Mouse (Mus musculus): ENCODE measurements around the gene Car8.
"Not testable (repeated sequence)": the region's sequence is repeated elsewhere in the genome, so short reads cannot be mapped to it uniquely, and the experiment has no call there.

Gene Car8

DNA sequence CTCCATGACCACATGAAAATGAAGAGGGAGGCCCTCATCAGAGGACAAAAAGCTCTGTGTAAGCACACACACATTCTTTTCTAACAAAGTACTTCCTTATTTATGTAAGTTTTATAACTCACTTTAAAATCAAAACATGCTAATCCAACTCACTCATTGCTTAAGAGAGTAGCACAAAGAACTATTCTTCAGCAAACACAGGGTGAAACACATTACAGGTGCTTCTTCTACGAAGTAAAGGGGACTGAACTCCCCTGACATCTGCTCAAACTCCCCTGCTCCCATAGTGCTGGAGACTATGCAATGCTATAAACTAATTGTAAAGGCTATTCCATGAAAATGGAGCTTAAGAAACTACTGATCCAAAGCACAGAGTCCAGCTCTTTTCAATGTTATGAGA, 35.5 kb downstream of the Car8 start:
- DNase-seq (ENCODE audit: low spot score), result no peak

DNA sequence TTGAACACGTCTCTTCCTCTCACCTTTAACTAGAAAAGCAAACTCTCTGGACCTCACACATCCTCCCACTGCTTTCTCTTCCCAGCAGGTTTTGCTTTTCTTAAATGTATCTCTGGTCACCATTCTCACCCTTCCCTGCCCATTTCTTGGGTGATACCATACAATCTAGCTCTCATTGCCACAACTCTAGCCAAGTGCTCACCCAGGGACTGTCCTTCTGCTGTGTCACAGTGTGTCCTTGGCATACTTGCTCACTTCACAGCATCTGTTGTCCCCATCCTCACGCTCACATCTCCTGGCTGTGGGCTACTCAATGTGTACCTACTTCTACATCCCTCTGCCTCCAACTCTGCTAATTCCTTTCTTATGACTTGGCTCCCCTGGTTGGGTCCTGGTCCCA, 37.2 kb downstream of the Car8 start:
- no peak for DNase-seq (ENCODE audit: low spot score)

DNA sequence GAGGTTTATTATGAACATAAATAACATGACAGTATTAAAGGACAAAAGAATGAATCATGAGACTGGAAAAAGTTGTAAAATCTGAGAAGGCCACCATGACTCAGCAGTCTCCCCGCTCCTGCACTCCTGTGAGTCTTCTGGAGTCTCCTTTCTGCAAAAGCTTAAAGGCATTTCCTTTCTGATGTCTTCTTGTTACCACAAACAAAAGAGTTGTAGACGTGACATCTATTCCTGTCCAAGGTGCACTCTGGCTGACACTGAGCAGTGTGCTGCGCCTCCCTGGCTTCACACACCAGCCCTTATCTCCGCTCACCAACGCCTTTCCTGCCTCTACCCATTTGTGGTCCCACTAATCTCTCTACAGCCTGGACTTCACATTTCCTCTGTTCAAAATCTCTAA, 38.8 kb downstream of the Car8 start:
- no peak for DNase-seq (ENCODE audit: low spot score)

DNA sequence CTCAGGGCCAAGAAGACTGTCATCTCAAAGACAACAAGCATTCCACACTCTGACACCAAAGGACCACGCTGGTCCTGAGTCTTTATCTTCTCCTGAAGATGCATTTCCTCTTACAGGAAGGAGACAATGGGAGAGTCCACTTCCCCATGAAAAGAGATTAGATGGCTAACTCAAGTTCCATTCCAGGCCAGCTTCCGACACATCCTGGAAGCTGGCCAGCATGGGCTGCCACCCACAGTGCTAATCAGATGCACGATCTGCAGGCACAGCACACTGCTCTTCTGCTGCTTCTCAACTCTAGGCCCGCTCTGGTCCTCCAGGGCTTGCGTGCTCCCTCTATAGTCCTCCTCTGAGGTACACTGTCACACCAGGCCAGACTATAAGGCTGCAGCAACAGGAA, 40.8 kb downstream of the Car8 start:
- DNase-seq (ENCODE audit: low spot score), result no peak

DNA sequence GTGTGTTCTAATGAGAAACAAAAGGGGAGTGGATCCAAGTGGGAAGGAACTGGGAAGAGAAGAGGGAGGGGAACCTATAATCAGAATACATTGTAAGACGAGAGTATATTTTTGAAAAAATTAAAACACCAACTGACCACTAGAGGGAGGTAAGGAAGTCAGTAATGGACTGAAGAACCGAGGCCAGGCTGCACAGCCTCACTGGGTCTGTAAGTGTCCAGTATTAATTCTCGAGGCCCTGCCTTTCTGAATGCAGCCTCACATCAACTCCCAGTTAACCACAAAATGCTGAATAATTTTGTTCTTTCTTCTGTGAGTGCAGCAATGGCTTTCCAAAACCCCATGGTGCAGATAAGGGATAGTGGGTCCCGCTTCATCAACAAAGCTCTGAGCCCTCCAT, 48.4 kb downstream of the Car8 start:
- DNase-seq (ENCODE audit: low spot score), result no peak

DNA sequence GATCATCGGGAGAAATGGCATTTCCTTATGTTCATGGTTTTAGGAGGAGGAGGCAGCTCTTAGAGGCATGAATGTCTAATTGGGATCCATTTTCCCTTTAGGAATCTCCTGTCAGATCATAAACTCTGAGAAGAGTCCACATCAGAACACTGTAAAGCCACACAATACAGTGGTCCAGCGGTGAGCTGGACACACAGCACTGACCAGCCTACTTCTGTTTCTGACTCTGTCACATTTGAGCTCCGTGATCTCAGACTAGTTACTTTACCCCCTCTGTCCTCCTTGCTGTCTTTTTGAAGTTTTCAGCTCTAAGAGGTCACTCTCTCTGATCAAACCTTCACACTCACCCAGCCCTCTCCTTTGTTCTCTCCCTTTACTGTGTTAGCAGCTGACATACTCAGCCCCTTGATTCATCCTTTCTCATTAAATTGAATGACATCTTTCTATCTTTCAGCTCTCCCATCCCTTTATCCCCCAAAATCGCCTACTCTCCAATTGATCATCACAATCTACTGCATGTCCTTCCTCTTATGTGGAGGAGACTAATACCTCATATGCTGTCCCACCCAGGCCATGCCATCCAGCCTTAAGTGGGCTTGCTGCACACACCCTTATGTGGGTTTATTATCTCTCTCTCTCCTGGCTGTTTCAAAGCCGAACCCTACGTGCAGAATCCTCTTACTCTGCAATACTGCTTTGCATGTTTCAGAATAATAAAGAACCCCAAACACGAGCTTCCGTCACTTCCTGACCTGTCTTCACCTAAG, 51.7 kb downstream of the Car8 start:
- no peak for DNase-seq (ENCODE audit: low spot score)

DNA sequence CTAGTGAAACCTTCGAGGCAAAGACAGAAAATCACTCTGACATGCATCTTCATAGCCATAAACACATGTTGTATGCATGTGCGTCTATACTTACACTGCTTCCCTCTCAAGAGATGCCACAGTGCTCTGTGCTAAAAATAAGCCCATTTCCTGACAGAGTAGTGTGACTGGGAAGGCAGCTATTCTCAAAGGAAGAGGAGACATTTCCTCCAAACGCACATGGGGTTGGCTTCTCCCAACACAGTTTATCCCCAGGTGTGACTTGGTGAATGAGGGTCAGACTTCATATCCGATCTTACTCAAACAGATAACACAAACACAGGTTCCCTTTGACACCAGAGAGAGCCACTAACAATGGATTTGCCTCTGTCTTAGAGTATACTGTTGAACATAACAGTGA, 58.3 kb downstream of the Car8 start:
- no peak for DNase-seq (ENCODE audit: low spot score)

DNA sequence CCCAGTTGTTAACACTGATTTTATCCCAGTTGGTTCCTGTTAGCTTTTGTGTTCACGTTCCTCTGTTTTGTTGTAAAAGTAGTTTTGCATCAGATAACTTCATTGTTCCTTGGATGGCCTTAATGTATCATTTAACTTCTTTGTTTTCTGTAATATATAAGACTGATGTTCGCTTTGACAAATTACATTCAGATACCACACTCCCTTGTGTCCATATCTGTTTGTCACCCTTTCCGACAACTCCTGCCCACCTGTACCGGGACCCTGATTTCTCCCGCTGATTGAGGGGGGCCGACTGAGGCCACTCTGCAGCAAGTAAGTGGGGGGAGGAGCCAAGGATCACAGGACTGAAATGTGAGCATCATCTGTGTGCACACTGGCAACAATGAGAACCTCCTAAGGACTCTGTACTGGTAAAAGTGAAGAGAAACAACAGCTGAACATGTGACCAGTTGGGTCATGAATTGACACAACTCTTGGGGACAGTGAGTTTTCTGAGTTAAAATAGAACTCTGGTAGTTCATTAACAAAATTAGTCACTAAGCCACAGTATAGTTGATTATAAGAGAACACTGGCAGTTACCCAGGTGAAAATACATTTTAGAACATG, 84.1 kb downstream of the Car8 start:
- no peak for DNase-seq (ENCODE audit: low spot score)

DNA sequence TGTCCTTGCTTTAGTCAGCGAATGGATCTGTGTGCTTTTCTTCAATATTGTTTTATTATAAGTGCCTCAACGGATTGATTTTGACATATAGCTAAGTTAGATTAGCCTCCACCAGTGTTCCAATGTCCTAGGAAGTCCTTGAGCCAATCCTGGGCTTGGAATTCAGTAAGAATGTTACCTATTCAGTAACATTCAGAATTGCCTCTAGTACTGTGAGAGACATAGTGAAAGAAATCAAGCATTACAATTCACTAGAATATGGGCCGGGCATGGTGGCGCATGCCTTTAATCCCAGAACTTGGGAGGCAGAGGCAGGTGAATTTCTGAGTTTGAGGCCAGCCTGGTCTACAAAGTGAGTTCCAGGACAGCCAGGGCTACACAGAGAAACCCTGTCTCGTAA, 84.9 kb downstream of the Car8 start:
- DNase-seq (ENCODE audit: low spot score), result not testable (repeated sequence)

DNA sequence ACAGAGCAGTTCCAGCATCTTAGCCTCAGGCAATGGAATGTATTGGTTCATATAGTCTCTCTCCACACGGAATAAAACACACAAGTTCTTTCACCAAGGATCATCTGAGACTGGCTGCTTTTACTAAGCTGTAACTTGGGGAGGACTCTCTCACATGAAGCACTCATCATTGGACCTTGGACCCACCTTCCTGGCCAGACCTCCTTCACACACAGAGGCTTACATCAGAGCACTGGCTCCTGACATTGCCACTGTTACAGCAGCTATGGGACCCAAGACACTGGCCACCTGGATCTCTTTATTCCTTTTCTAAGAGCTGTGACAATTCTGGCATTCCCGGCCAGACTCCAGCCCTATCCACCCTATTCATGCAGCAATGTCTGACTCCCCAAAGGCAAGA, 101.4 kb downstream of the Car8 start:
- no peak for DNase-seq (ENCODE audit: low spot score)

DNA sequence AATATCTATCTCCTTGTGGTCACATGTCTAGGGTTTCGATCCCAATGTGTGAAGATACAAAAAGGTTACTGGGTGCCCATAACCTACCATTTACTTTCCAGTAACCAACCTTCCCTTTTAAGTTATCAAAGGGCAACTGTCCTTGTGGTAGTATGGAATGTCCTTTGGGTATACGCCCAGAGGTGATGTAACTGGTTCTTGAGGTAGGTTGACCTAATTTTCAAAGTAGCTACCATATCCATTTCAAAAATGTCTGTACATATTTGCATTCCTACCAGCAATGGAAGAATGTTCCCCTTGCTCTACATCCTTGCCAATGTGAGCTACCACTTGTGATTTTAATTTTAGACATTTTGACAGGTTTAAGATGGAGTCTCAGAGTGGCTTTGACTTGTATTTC, 106.8 kb downstream of the Car8 start:
- DNase-seq (ENCODE audit: low spot score), result no peak

DNA sequence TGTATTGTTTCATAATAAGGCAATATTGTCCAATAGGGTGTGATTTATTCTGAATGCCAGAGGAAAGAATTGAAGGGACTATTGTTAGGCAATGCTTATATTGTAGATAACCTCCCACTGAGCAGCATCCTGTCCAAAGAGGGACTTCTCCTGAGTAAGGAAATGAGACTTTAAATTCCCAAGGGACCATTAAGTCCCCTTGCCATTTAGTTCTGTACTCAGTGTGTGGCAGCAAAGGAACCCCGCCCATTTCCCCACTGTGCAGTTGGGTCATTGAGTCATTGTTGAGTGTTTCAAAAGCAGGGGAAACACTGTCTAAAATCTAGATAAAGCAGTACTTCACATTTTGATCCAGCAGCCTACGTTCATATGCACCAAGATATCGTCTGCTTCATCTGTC, 125.3 kb downstream of the Car8 start:
- no peak for DNase-seq (ENCODE audit: low spot score)

DNA sequence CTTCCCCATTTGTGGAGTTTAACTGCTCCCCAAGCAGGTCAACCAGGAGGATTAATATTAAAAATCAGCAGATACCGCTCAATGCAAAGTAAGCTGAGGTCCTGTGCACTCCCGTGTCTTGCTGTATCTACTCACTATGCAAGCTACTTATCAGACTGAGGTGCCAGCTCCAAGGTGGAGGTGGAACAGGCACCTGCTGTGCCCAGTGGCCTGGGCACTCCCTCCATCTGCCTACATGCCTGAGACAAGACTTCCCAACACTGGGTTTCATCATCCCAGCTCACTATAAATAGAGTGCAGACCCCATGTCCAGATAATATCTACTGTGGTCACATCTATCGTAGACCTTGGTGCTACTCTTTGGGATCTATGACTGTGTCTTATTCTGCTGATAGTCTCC, 127.0 kb downstream of the Car8 start:
- no peak for DNase-seq (ENCODE audit: low spot score)

DNA sequence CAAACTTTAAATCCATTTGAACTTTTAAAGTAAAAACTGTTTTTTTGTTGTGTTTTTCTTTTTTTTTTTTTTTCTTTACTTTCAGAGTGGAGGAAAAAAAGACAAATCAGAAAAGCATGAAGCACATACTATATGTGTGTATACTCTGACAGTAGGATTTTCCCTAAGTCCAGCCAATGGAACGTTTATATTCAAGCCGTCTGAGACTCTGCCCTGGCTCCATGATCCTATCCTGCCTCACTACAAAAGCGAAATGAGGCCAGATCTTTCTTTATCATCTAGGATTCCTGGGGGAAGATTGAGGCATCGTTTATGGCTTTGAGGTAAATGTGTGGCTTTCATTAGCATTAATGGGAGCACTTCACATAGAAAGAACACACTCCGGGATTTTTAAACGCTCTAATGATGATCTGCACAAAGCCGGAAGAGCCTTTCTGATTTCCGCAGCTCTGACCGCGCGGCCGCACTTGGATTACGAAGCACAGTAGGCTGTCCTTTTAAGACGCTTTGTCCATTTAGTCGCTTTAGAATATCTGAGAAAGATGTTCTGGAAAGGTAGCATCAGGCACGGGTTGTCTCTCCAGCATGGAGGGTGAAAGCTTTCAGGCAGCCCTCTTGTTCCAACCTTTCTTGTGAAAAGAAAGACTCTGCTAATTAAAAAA, 128.8 kb downstream of the Car8 start:
- DNase-seq (ENCODE audit: low spot score), result no peak

DNA sequence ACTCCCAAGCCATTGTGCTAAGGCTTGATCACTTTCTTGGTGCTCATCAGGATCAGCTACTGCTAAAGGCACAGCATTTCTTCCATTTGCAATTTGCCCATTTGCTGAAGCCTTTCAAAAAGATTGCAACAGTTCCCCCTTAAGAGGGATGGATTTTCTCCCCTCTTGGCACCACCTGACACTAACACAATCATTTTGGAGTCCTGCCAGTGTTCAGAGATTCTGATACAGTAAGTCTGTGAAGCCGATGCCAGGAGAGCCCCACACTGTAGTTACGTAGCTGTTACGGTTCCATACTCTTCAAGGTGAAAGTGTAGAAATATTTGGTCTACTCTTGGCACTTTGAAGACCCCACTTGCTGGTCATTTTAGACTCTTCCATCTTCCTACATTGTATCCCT, 137.4 kb downstream of the Car8 start:
- DNase-seq (ENCODE audit: low spot score), result no peak

DNA sequence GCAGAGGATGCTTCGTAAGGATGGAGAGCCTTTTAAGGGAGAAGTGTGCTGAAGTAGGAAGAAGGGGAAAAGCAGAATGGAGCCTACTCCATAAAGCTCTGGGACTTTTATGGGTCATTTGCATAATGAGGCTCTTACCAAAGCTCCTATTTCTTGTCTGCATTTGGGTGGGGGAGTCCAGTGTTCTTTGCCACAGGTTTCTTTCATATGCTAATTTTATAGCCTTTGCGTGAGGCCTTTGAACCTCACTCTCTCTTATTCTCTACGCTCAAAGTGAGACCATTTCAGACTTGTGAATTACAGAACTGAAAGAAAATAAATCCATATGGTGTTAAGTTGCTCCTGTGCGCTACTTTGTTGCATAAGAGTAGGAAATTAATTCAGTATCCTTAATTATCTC, 140.8 kb downstream of the Car8 start:
- DNase-seq (ENCODE audit: low spot score), result no peak

DNA sequence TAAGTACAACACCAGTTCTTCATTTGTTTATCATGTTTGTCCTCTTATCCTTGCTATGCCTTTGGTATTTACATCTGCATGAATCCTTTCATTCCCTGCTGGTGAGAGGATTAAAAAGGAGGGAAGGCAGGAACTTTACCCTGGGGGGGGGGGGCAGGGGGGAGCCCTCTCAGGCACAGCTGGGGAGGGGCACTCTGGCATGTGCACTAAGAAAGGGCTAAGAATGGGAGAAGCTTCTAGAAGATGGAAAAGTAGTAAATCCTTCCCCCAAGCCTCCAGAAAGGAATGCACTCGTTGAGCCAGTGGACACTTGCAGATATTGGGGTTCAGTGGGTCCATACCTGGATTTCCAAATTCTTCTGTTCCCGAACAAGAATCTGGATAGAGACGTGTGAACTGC, 141.2 kb downstream of the Car8 start:
- DNase-seq (ENCODE audit: low spot score), result no peak

DNA sequence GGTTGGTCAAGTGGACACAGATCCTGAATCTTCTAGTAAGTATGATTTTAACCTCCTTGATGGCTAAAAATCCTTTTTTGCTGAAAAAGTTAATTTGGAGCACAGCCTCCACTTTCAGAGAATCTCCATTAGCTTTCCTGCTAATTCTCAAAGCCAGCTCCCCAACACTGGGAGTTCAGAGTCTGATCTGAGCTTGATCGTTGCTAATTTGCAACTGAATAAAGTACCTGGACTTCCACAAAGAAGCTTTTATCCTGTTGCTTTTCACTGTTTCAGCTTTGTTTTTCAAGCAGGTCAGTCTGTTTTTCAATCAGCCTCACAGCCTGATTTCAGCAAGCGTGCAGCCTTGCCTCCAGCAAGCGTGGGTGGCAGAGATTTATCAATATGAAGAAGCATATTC, 145.3 kb downstream of the Car8 start:
- not testable (repeated sequence) for DNase-seq (ENCODE audit: low spot score)

Data from testis, postnatal 10 days (tissue).